Mouse (Mus musculus) stomach, postnatal 0 days (tissue): ENCODE measurements around the gene Mum1l1. TPM values are rescaled to one million over a fixed set of nuclear protein-coding genes. Genes with fewer than 3 reads are reported as not detected.
"Not testable (repeated sequence)": the region's sequence is repeated elsewhere in the genome, so short reads cannot be mapped to it uniquely, and the experiment has no call there.

Source experiments
- ATAC-seq: fragments of 200-750 bp; cut with Nextera tagmentation; 2 replicates; pipeline ENCODE4 v1.8.0; 2017; ENCODE audit not compliant: low FRiP score, low TSS enrichment
- DNase-seq: peaks from one replicate; pipeline ENCODE4 v3.0.0-alpha.2; 2016; ENCODE audit warnings: low spot score
- H3K27ac ChIP-seq: fragments of 300-500 bp; sonication (generic); replicated peaks from 2 replicates; pipeline ENCODE4 v1.5.1; 2014; ENCODE audit warnings: mild to moderate bottlenecking, control low read depth
- H3K27me3 ChIP-seq: fragments of 300-500 bp; sonication (generic); 2 replicates; pipeline ENCODE4 v1.6.1; 2014; ENCODE audit warnings: low read length; ENCODE audit not compliant: control insufficient read depth, insufficient read depth
- H3K36me3 ChIP-seq: fragments of 300-500 bp; sonication (generic); 2 replicates; pipeline ENCODE4 v1.6.1; 2014; ENCODE audit warnings: low read length, mixed read lengths; ENCODE audit not compliant: control insufficient read depth, insufficient read depth
- H3K4me1 ChIP-seq: fragments of 300-500 bp; sonication (generic); replicated peaks from 2 replicates; pipeline ENCODE4 v1.6.1; 2014; ENCODE audit warnings: antibody characterized with exemption; ENCODE audit not compliant: control insufficient read depth, insufficient read depth
- H3K4me2 ChIP-seq: fragments of 300-500 bp; sonication (generic); replicated peaks from 2 replicates; pipeline ENCODE4 v1.6.1; 2014; ENCODE audit warnings: low read depth, mild to moderate bottlenecking, control low read depth, moderate library complexity
- H3K4me3 ChIP-seq: fragments of 300-500 bp; sonication (generic); 2 replicates; pipeline ENCODE4 v1.5.1; 2014; ENCODE audit warnings: low read depth, low read length, control low read depth
- H3K9ac ChIP-seq: fragments of 300-500 bp; sonication (generic); 2 replicates; pipeline ENCODE4 v1.6.1; 2014; ENCODE audit warnings: mild to moderate bottlenecking, low read length, control low read depth, mixed read lengths
- H3K9me3 ChIP-seq: fragments of 300-500 bp; sonication (generic); 2 replicates; pipeline ENCODE4 v1.6.1; 2016; ENCODE audit warnings: low read length; ENCODE audit not compliant: control insufficient read depth
- CTCF ChIP-seq: IDR thresholded peaks from 2 replicates; pipeline ENCODE4 v1.5.1; 2016; ENCODE audit warnings: antibody characterized with exemption, low read depth, mild to moderate bottlenecking, moderate library complexity
- EP300 ChIP-seq: optimal IDR thresholded peaks from 2 replicates; pipeline ENCODE3; 2016; ENCODE audit warnings: antibody characterized with exemption
- WGBS: fragments of 180-500 bp; shearing (Covaris S2); extraction: QIAGEN DNeasy Blood & Tissue Kit; methylation state at CpG from one replicate; pipeline ENCODE4 v1.1.7; 2014; 5-methylcytosine and 5-hydroxymethylcytosine counted together
- polyA plus RNA-seq: library from polyadenylated mRNA; unstranded; fragments of >200 nt; fragmentation: Nextera tagmentation; extraction: Ambion mirVana; gene quantifications from 2 replicates; pipeline ENCODE4 v1.2.1, GENCODE M21; 2015

The Mum1l1 gene
- 5.6 and 8.2 TPM in 2 replicates for polyA plus RNA-seq

GRCm38 (mm10) chrX:139209829-139210225 is at the start of gene Mum1l1:
TSS of gene Mum1l1 (plus strand) at chrX:139210042.
- DNase-seq (peak; percentile 64), ATAC-seq (peak; percentile 72; the same call in 1 of the 2 replicates)
- peak within 1 kb of the TSS; percentile 45 for H3K4me3 ChIP-seq
- no peak within 1 kb of the TSS for H3K27ac ChIP-seq
- H3K9ac ChIP-seq: peak within 1 kb of the TSS; percentile 50
- H3K4me2 ChIP-seq: peak within 1 kb of the TSS; percentile 52
- H3K36me3 ChIP-seq: no peaks in the 10 kb centered on the region
- no peaks in the 10 kb centered on the region for H3K4me1 ChIP-seq
- no peaks in the 10 kb centered on the region for H3K9me3 ChIP-seq
- TF ChIP-seq CTCF (no peak), EP300 (no peak)
- 20% methylated on average over 31 of the region's 31 CpGs for WGBS
- H3K27me3 ChIP-seq: no peaks in the 10 kb centered on the region

- Histone ChIP-seq H3K9me3 (no peaks in the 10 kb centered on the region), H3K4me2 (no peak within 1 kb of the TSS), H3K27me3 (no peaks in the 10 kb centered on the region), H3K27ac (no peak within 1 kb of the TSS), H3K4me3 (no peak within 1 kb of the TSS), H3K9ac (no peak within 1 kb of the TSS), H3K4me1 (no peaks in the 10 kb centered on the region), H3K36me3 (no peaks in the 10 kb centered on the region)
- 88% methylated on average over 8 of the region's 8 CpGs for WGBS
- no peak for ATAC-seq
- DNase-seq: no peak
- TF ChIP-seq CTCF: no peak
- TF ChIP-seq EP300: no peak
These were observed 30.9 kb upstream of the Mum1l1 start, which contains the start of gene 4933428M09Rik for GRCm38 (mm10) chrX:139178928-139179327. TSS of gene 4933428M09Rik (plus strand) at chrX:139179228.

GRCm38 (mm10) chrX:139191506-139191905 is 18.3 kb upstream of the Mum1l1 start:
- not testable (repeated sequence) for H3K27ac ChIP-seq, H3K4me1 ChIP-seq, H3K36me3 ChIP-seq, ATAC-seq, H3K9ac ChIP-seq, H3K4me3 ChIP-seq, H3K27me3 ChIP-seq, H3K4me2 ChIP-seq, DNase-seq, H3K9me3 ChIP-seq
- WGBS: 84% methylated on average over 3 of the region's 3 CpGs
- peak; percentile 36 for TF ChIP-seq CTCF

- no peaks in the 10 kb centered on the region for H3K4me1 ChIP-seq
- 47% methylated on average over 1 of the region's 1 CpGs for WGBS
- no peak overlapping the region for H3K27ac ChIP-seq
- no peaks in the 10 kb centered on the region for H3K36me3 ChIP-seq
- TF ChIP-seq EP300 (no peak), CTCF (no peak)
- H3K4me2 ChIP-seq: no peak overlapping the region
- DNase-seq: no peak
- ATAC-seq: no peak
- no peaks in the 10 kb centered on the region for H3K9me3 ChIP-seq
- H3K4me3 ChIP-seq: no peak overlapping the region
- no peaks in the 10 kb centered on the region for H3K27me3 ChIP-seq
- no peak overlapping the region for H3K9ac ChIP-seq
These were observed 15.1 kb upstream of the Mum1l1 start for GRCm38 (mm10) chrX:139194572-139195279.

GRCm38 (mm10) chrX:139209191-139209828 is 532 bp upstream of the Mum1l1 start:
- H3K27ac ChIP-seq, H3K9ac ChIP-seq, H3K27me3 ChIP-seq, H3K36me3 ChIP-seq, H3K4me1 ChIP-seq, DNase-seq, H3K4me2 ChIP-seq, H3K9me3 ChIP-seq, ATAC-seq: not testable (repeated sequence)
- H3K4me3 ChIP-seq: peak overlapping the region; percentile 45
- peak; percentile 31; the same call in 1 of the 2 replicates for TF ChIP-seq CTCF
- 81% methylated on average over 4 of the region's 4 CpGs for WGBS

GRCm38 (mm10) chrX:139214765-139215164 is 4.9 kb downstream of the Mum1l1 start:
- H3K4me2 ChIP-seq: no peak overlapping the region
- no peak for ATAC-seq

More at GRCm38 (mm10) chrX:139214765-139215164, 4.9 kb downstream of the Mum1l1 start:
- H3K27me3 ChIP-seq: no peaks in the 10 kb centered on the region
- H3K4me3 ChIP-seq: no peak overlapping the region
- no peaks in the 10 kb centered on the region for H3K9me3 ChIP-seq
- DNase-seq: no peak
- no peak for TF ChIP-seq EP300
- no peak for TF ChIP-seq CTCF
- 47% methylated on average over 4 of the region's 4 CpGs for WGBS
- no peak overlapping the region for H3K9ac ChIP-seq
- H3K27ac ChIP-seq: no peak overlapping the region
- no peaks in the 10 kb centered on the region for H3K4me1 ChIP-seq
- H3K36me3 ChIP-seq: no peaks in the 10 kb centered on the region
